Mouse (Mus musculus): ENCODE data around the gene Yif1b. TPM values are rescaled to one million over a fixed set of nuclear protein-coding genes. Genes with fewer than 3 reads are reported as not detected.

The Yif1b gene
- polyA plus RNA-seq (2012; rRNA removed) = 60.7 and 65.4 TPM in 2 replicates

DNA sequence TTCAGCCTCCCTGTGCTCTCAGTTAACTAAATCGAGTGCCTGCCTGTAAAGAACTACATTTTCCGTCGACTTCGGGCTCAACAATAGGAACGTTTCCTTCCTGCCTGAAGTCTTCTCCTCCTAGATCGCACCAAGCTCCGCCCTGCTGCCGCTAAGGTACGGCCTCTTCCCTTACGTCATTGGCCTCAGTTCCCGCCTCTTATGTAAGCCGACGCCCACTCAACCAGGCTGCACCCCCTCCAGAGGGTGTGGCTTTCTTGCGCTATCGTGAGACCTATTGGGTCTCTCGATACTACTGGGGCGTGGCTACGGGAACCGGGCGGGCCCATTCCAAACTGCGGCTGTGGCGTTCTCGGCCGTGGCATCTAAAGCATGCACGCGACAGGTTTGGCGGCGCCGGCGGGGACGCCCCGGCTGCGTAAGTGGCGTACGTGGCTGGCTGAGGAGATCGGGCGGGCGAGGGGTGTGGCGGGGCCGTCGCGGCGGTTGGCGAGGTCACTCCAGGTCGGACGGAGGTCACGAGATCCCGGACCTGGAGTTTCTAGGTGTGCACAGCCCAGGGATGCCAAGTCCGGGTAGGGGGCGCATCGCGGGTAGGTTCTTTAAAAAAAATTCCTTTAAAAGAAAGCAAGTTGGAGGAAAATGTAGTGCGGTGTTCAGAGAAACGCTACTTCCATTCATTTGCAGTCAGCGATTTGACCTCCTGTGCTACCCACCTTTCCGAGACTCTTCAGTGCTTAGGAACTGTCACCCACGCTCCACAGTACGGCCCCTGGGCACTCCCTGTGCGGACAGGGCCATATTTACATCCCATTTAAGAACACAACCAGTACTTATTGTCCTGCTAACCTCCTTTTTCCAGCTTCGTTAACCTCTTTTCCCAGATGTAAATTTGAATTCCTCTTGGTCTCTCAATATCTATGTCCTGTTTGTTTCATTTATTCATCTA, at the start of gene Yif1b:
TSS of gene Yif1b (plus strand) at position 311 of the 949 bp plus-strand sequence.

DNA sequence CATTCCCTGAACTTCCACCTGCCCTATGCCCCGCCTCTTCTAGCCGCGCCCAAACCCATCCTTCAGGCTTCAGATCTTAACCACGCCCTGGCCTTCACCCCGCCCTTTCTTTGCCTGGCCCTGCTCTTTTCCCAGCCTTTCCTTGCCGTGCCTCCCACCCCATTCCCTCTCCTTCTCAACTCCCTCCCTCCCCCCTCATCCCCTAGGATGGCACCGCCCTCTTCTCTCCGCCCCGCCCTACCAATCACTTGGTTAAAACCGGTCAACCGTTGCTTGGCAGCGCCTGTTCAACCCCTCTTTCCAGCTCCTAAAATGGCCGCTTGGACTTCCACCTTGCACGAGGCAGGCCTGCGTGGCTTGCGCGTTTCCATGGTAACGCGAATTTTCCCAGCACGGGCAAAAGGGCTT, 24.4 kb upstream of the Yif1b start, which contains the start of gene Catsperg1:
TSS of gene Catsperg1 (minus strand) at position 361 of the 408 bp plus-strand sequence.

DNA sequence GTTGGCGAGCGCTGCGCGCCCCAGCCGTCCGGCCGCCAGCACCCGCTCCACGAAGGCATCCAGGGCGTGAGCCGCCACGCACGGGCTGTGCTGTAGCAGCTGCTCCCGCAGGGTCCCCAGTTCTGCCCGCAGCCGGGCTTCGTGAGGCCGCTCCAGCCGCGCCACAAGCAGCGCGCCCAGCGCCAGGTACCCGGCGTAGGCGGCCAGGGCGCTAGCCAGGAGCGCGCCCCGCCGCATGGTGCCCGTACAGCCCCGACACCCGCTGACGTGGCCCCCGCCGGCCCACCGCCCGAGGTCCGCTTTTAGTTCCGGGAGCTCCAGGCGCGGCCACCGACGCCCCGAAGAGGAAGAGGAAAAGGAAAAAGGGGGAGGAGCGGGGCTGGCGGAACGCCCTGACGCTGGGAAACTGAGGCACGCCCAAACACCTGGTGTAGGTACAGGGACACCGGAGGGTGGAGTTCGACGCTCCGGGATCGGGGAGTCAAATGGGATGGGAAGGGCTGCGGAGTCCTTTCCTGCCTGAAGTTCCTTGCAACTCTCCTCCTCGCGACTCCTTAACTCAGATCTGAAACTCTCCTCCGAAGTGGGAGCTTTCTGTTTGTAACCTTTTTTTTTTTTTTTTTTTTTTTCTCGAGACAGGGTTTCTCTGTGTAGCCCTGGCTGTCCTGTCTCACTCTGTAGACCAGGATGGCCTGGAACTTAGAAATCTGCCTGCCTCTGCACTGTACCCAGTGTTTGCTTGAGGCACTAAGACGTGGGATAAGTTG, 5.7 kb upstream of the Yif1b start, which contains the start of gene Kcnk6:
TSS of gene Kcnk6 (minus strand) at position 269 of the 767 bp plus-strand sequence.

DNA sequence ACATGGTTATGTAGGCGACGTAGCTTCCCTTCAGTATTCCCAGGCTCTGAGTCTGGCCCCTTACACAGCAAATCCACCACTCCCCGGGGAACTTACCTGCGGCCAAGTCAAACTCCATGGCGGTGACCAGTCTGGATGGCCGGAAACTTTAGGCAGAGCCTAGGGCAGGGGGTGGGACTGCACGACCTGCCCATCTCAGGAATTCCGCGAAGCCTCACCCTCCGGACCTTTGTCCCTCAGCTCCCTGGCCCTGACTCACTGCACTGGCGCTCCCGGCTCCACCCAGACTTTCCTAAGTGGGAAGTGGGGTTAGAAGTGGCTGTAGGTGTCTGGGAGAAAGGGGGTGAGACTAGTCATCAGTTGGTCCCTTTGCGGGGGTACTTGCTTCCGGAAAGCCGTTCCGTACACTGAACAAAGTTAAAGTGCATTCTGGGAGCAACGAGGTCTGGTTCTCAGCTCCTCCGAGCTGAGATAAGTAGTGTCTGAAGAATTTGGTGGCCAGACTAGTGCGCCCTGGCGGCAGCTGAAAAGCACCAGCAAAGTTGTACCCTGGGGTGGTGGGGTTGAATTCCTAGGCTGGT, 10.2 kb downstream of the Yif1b start, which contains the start of gene 2200002D01Rik:
TSS of gene 2200002D01Rik (minus strand) at position 206 of the 581 bp plus-strand sequence.

DNA sequence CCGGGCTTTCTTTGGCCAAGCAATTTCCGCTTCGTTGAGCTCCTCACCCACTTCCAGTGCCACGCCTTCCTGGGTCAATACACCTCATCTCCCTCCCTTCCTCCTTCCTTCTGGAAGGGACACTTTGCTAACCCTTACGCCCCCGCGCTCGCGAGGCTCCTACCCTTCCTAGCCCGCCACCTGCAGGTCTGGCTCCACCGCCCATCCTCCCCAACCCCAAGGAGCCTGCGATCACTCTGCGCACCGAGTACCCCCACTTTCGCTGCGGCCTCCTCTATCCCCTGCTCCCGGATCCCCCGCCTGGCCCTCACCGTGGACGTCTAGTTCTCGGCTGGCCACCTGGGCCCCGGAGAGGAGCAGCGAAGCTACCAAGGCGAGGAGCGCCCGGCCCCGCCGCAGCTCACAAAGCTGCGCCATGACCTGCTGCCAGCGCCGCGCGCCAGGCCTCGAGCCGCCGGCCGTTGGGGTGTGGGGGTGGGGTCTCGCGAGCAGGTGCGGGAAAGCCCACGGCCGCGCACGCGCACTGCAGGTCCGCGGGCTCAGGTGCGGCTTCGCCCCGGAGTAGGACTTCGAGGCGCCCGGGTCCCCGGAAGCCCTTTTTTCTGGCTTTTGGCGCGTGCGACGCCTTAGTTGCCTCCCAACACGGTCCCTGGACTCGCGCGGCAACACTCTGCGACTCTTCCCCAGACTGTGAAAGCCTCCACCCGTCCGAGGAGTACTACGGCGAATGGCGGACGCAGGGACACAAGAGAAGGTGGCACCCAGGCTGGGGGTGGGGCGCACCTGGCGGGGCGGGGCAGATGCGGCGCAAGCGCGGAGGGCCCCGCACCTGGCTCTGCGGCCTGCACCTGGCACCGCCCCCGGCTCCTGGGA, 43.3 kb downstream of the Yif1b start, which contains the start of gene Spint2:
TSS of gene Spint2 (minus strand) at position 712 of the 873 bp plus-strand sequence.

DNA sequence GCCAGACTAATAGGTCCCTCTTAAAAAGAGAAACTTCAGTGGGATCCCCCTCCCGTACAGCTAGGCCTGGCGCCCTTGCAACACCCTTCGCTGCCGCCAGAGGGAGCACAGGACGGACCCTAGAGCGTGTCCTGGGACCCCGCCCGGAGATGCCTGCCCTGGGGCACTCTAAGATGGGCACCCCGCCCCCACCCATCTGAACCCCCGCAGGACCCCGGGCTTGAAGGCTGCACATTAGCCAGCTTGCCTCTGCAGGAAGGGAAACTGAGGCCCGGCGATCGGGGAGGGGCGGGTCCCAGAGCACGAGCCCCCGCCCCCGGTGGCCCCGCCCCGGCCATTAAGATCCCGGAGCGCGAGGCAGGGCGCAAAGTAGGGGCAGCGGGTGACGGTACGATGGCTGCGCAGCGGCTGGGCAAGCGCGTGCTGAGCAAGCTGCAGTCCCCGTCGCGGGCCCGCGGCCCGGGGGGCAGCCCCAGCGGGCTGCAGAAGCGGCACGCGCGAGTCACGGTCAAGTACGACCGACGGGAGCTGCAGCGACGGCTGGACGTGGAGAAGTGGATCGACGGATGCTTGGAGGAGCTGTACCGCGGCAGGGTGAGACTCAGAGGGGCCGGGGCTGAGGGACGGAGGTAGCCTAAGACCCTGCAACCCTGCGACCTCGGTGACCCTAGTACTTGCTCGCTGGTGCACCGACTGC, 51.0 kb downstream of the Yif1b start, which contains the start of gene Ppp1r14a:
TSS of gene Ppp1r14a (plus strand) at position 367 of the 697 bp plus-strand sequence.

Other genes starting within 250 kb of the Yif1b start
- 9.3 and 12.9 TPM in 2 replicates for gene Ryr1, start 113.2 kb upstream of the Yif1b start, polyA plus RNA-seq (2012; rRNA removed)
- gene Rasgrp4, start 103.5 kb upstream of the Yif1b start, polyA plus RNA-seq (2012; rRNA removed) = 3.2 and 3.4 TPM in 2 replicates
- gene Fam98c, start 82.1 kb upstream of the Yif1b start, polyA plus RNA-seq (2012; rRNA removed) = 24.0 and 24.1 TPM in 2 replicates
- 0.61 and 0.94 TPM in 2 replicates for gene Ggn, start 68.1 kb upstream of the Yif1b start, polyA plus RNA-seq (2012; rRNA removed)
- 27.5 and 29.3 TPM in 2 replicates for gene Spred3, start 67.9 kb upstream of the Yif1b start, polyA plus RNA-seq (2012; rRNA removed)
- 276 and 299 TPM in 2 replicates for gene Psmd8, start 57.6 kb upstream of the Yif1b start, polyA plus RNA-seq (2012; rRNA removed)
- gene Catsperg1, start 24.3 kb upstream of the Yif1b start, polyA plus RNA-seq (2012; rRNA removed) = 7.5 and 7.8 TPM in 2 replicates
- gene Kcnk6, start 5.8 kb upstream of the Yif1b start, polyA plus RNA-seq (2012; rRNA removed) = 1.4 and 3.0 TPM in 2 replicates
- 0.25 and 0.85 TPM in 2 replicates for gene 2200002D01Rik, start 10.1 kb downstream of the Yif1b start, polyA plus RNA-seq (2012; rRNA removed)
- 36.9 and 49.5 TPM in 2 replicates for gene Spint2, start 43.6 kb downstream of the Yif1b start, polyA plus RNA-seq (2012; rRNA removed)
- gene Ppp1r14a, start 51.0 kb downstream of the Yif1b start, polyA plus RNA-seq (2012; rRNA removed) = 9.3 and 13.2 TPM in 2 replicates
- 111 and 128 TPM in 2 replicates for gene Dpf1, start 65.6 kb downstream of the Yif1b start, polyA plus RNA-seq (2012; rRNA removed)